Mouse (Mus musculus) ES-Bruce4 (cell line): ENCODE data around the gene Cfap43.

ENCODE experiments used
- CTCF ChIP-seq: IDR thresholded peaks from one replicate; pipeline ENCODE4 v1.8.1; 2011; ENCODE audit warnings: low read depth, low read length
- EP300 ChIP-seq: IDR thresholded peaks from 2 replicates; pipeline ENCODE4 v1.6.1; 2011; ENCODE audit warnings: low read depth, low read length; ENCODE audit not compliant: insufficient read depth
- POLR2A ChIP-seq: IDR thresholded peaks from one replicate; pipeline ENCODE4 v1.8.1; 2011; ENCODE audit warnings: low read length; ENCODE audit not compliant: insufficient read depth

GRCm38 (mm10) chr19:47691994-47692393 lies 227.1 kb downstream of the Cfap43 start, which contains the start of gene Col17a1:
- no peak for TF ChIP-seq CTCF
- no peak for TF ChIP-seq EP300
- TF ChIP-seq POLR2A, result no peak
